Mouse (Mus musculus) megakaryocyte, adult 5-6 weeks (primary cell): ENCODE measurements around the gene Calcr. TPM values are rescaled to one million over a fixed set of nuclear protein-coding genes. Genes with fewer than 3 reads are reported as not detected.
"Not testable (repeated sequence)": the region's sequence is repeated elsewhere in the genome, so short reads cannot be mapped to it uniquely, and the experiment has no call there.

ENCODE experiments used
- ATAC-seq: 2 replicates; pipeline ENCODE4 v1.8.0; 2016; ENCODE audit warnings: mild to moderate bottlenecking, inconsistent platforms; ENCODE audit not compliant: poor library complexity, severe bottlenecking
- total RNA-seq, 2 experiments: library from RNA; stranded (forward) in 1 of 2; stranded (reverse) in 1 of 2; fragments of 153-499, 151-499 nt in 1 of 2; fragments of 221-1000, 200-1000 nt in 1 of 2; gene quantifications; 2 replicates each; pipeline versions ENCODE4 v1.2.3 to v1.2.4; 2015 to 2017

The Calcr gene
- total RNA-seq (2015) (not detected in 2 replicates), total RNA-seq (2017) (not detected in 2 replicates)

GRCm38 (mm10) chr6:3764230-3764764 lies at the start of gene Calcr:
Calcr (minus strand) TSS chr6:3764714.
- ATAC-seq = no peak

- ATAC-seq = no peak
These were observed 3.0 kb upstream of the Calcr start for GRCm38 (mm10) chr6:3767485-3767884.

- ATAC-seq = no peak
These were observed 1.1 kb downstream of the Calcr start for GRCm38 (mm10) chr6:3763171-3763967.

GRCm38 (mm10) chr6:3751576-3751975 lies 12.9 kb downstream of the Calcr start:
- no peak for ATAC-seq

- no peak for ATAC-seq
These were observed 14.9 kb downstream of the Calcr start for GRCm38 (mm10) chr6:3749624-3750023.

- no peak for ATAC-seq
These were observed 19.0 kb downstream of the Calcr start for GRCm38 (mm10) chr6:3745546-3745945.

- ATAC-seq = no peak
These were observed 22.4 kb downstream of the Calcr start for GRCm38 (mm10) chr6:3741996-3742713.

- no peak for ATAC-seq
These were observed 23.2 kb downstream of the Calcr start for GRCm38 (mm10) chr6:3741296-3741695.

GRCm38 (mm10) chr6:3730246-3730867 lies 34.2 kb downstream of the Calcr start:
- no peak for ATAC-seq

GRCm38 (mm10) chr6:3688087-3688642 lies 76.3 kb downstream of the Calcr start:
- ATAC-seq = no peak

- not testable (repeated sequence) for ATAC-seq
These were observed 86.2 kb downstream of the Calcr start for GRCm38 (mm10) chr6:3678286-3678685.

- ATAC-seq = no peak
These were observed 86.7 kb downstream of the Calcr start for GRCm38 (mm10) chr6:3677806-3678205.

- ATAC-seq = not testable (repeated sequence)
These were observed 92.6 kb downstream of the Calcr start for GRCm38 (mm10) chr6:3671941-3672340.

- ATAC-seq = no peak
These were observed 100.3 kb downstream of the Calcr start for GRCm38 (mm10) chr6:3664147-3664716.

- no peak for ATAC-seq
These were observed 106.1 kb downstream of the Calcr start for GRCm38 (mm10) chr6:3658405-3658804.

Other genes starting within 250 kb of the Calcr start
- not detected in 2 replicates for gene Tfpi2, start 224.2 kb upstream of the Calcr start, total RNA-seq (2015)
- 0.33 TPM in 1 of 2 replicates, not detected in the other for gene Tfpi2, start 224.2 kb upstream of the Calcr start, total RNA-seq (2017)
- gene Gngt1, start 229.1 kb upstream of the Calcr start, total RNA-seq (2015) = not detected in 2 replicates
- gene Gngt1, start 229.1 kb upstream of the Calcr start, total RNA-seq (2017) = not detected in 2 replicates
- gene Gng11, start 239.2 kb upstream of the Calcr start, total RNA-seq (2015) = 1.3 and 2.5 TPM in 2 replicates
- gene Gng11, start 239.2 kb upstream of the Calcr start, total RNA-seq (2017) = 1.5 TPM in 1 of 2 replicates, not detected in the other